Mouse (Mus musculus): ENCODE measurements at regions not wholly inside any gene's neighbourhood (a gene's known extent, or its start where the extent isn't known, plus 50 kb on each side); places are given as distances from the start of the nearest gene placed in this dataset.
A peak's percentile ranks its signal among the peaks of the same experiment; 100 is the strongest.

- no peak for DNase-seq
Observed at GRCm38 (mm10) chr1:137852262-137852661, 323.2 kb downstream of the Ptprc start.

GRCm38 (mm10) chr1:137847311-137847923 lies 328.1 kb downstream of the Ptprc start:
- DNase-seq = peak; percentile 8

GRCm38 (mm10) chr1:137846857-137847256 lies 328.7 kb downstream of the Ptprc start:
- no peak for DNase-seq

- no peak for DNase-seq
Observed at GRCm38 (mm10) chr1:137840531-137840930, 335.0 kb downstream of the Ptprc start.

- no peak for DNase-seq
Observed at GRCm38 (mm10) chr1:137839703-137840102, 335.8 kb downstream of the Ptprc start.

- no peak for DNase-seq
Observed at GRCm38 (mm10) chr1:137839263-137839662, 336.2 kb downstream of the Ptprc start.

- DNase-seq = no peak
Observed at GRCm38 (mm10) chr1:137838357-137838756, 337.2 kb downstream of the Ptprc start.

GRCm38 (mm10) chr1:137833535-137833934 lies 342.0 kb downstream of the Ptprc start:
- DNase-seq = no peak

GRCm38 (mm10) chr1:137831284-137831683 lies 344.2 kb downstream of the Ptprc start:
- DNase-seq = no peak

GRCm38 (mm10) chr1:137827379-137827778 lies 348.1 kb downstream of the Ptprc start:
- no peak for DNase-seq

- DNase-seq = no peak
Observed at GRCm38 (mm10) chr1:137815401-137815888, 360.1 kb downstream of the Ptprc start.

- no peak for DNase-seq
Observed at GRCm38 (mm10) chr1:137814556-137814955, 361.0 kb downstream of the Ptprc start.

GRCm38 (mm10) chr1:137813716-137814115 lies 361.8 kb downstream of the Ptprc start:
- no peak for DNase-seq

GRCm38 (mm10) chr1:137811981-137812380 lies 363.5 kb downstream of the Ptprc start:
- DNase-seq = no peak

GRCm38 (mm10) chr1:137806742-137807141 lies 368.8 kb downstream of the Ptprc start:
- DNase-seq = no peak

GRCm38 (mm10) chr1:137806252-137806651 lies 369.3 kb downstream of the Ptprc start:
- DNase-seq = no peak

GRCm38 (mm10) chr1:137802119-137802518 lies 373.4 kb downstream of the Ptprc start:
- DNase-seq = no peak

- no peak for DNase-seq
Observed at GRCm38 (mm10) chr1:137800752-137801151, 374.8 kb downstream of the Ptprc start.

- no peak for DNase-seq
Observed at GRCm38 (mm10) chr1:137788789-137789188, 386.7 kb downstream of the Ptprc start.

- DNase-seq = no peak
Observed at GRCm38 (mm10) chr1:137786653-137787052, 388.9 kb downstream of the Ptprc start.

- no peak for DNase-seq
Observed at GRCm38 (mm10) chr1:137774586-137774985, 400.9 kb downstream of the Ptprc start.

- no peak for DNase-seq
Observed at GRCm38 (mm10) chr1:137760797-137761196, 414.7 kb downstream of the Ptprc start.

GRCm38 (mm10) chr1:137751446-137751961 lies 424.0 kb downstream of the Ptprc start:
- DNase-seq = peak; percentile 75

- no peak for DNase-seq
Observed at GRCm38 (mm10) chr1:137750894-137751293, 424.6 kb downstream of the Ptprc start.

GRCm38 (mm10) chr1:137746129-137746528 lies 429.4 kb downstream of the Ptprc start:
- DNase-seq = no peak

All from layer of hippocampus, adult 9-11 months (tissue).